ENCODE assay signal across 9 mouse cellular contexts in the genomic region with DNA sequence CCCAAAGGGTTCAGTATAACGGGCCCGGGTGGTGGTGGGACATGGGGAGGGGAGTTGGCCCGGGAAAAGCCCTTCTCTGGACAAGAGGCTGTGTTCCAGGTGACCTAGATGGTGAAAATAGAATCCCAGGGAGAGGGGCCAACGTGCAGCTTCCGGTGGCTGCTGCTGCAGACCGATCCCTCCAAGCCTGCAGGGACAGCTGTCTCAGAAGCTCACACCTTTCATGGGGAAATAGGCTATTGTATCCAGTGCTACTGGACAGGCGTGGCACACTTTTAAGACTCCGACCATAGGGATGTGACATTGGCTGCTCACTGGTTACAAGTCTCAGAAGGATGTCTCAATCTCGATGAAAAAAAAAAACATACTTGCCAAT. TPM values are rescaled to one million over a fixed set of nuclear protein-coding genes. Genes with fewer than 3 reads are reported as not detected.
DNase-seq lines count a peak whose midpoint lies in the region; ATAC-seq and TF ChIP-seq lines count a peak whose summit lies in the region.
"Had no signal": no experiment of that assay in that cellular context is flagged by ENCODE, and none has a peak within 500 bp of the region (broad histone marks: within the 10 kb centered on the region; RNA-seq: fewer than 3 reads in every experiment).

No protein-coding gene starts in this region.

- no peaks in the 10 kb centered on the region for H3K36me3 ChIP-seq in neural tube, embryonic 11.5 days (ENCODE audit: control insufficient read depth, insufficient read depth, low read length)
- no peaks in the 10 kb centered on the region for H3K36me3 ChIP-seq in limb, embryonic 12.5 days
- no peaks in the 10 kb centered on the region for H3K36me3 ChIP-seq in stomach, postnatal 0 days (ENCODE audit: control insufficient read depth, insufficient read depth, low read length)

- peak; percentile 10 to 26 for DNase-seq in cerebellum, adult 18-20 months
- DNase-seq in cerebellum, adult 11 months, result no peak
- DNase-seq in neural tube, embryonic 11.5 days (ENCODE audit: low spot score), result no peak
- no peak for DNase-seq in neural tube, embryonic 10.5 days (ENCODE audit: extremely low spot score, low spot score)
- DNase-seq in stomach, postnatal 0 days (ENCODE audit: low spot score), result no peak
- no peak for DNase-seq in adrenal gland, adult 2 months
- DNase-seq: kidney, adult 8-10 months had no signal

- WGBS in neural tube, embryonic 11.5 days, result 20% methylated on average over 9 of the region's 9 CpGs
- 20% methylated on average over 9 of the region's 9 CpGs for WGBS in limb, embryonic 12.5 days
- WGBS in stomach, postnatal 0 days, result 21% methylated on average over 9 of the region's 9 CpGs

- no peaks in the 10 kb centered on the region for H3K4me1 ChIP-seq in neural tube, embryonic 11.5 days (ENCODE audit: control insufficient read depth, insufficient read depth, low read length)
- peaks cover 34% of the 10 kb centered on the region for H3K4me1 ChIP-seq in limb, embryonic 12.5 days (replicated peaks)
- no peaks in the 10 kb centered on the region for H3K4me1 ChIP-seq in stomach, postnatal 0 days (replicated peaks; ENCODE audit: control insufficient read depth, insufficient read depth)

- no peak overlapping the region for H3K27ac ChIP-seq in neural tube, embryonic 11.5 days (ENCODE audit: low read depth, low read length)
- peak overlapping the region; percentile 87 for H3K27ac ChIP-seq in limb, embryonic 12.5 days
- no peak overlapping the region for H3K27ac ChIP-seq in stomach, postnatal 0 days (replicated peaks)

- peak overlapping the region; percentile 48 for H3K4me3 ChIP-seq in neural tube, embryonic 11.5 days (ENCODE audit: low read depth, low read length)
- peak overlapping the region; percentile 55 for H3K4me3 ChIP-seq in limb, embryonic 12.5 days (replicated peaks)
- H3K4me3 ChIP-seq in stomach, postnatal 0 days (ENCODE audit: low read depth, low read length), result no peak overlapping the region

- no peaks in the 10 kb centered on the region for H3K27me3 ChIP-seq in neural tube, embryonic 11.5 days (ENCODE audit: control insufficient read depth, insufficient read depth, low read length)
- H3K27me3 ChIP-seq in limb, embryonic 12.5 days, result no peaks in the 10 kb centered on the region
- no peaks in the 10 kb centered on the region for H3K27me3 ChIP-seq in stomach, postnatal 0 days (ENCODE audit: control insufficient read depth, insufficient read depth, low read length)

- H3K4me2 ChIP-seq in neural tube, embryonic 11.5 days (ENCODE audit: low read depth), result peak overlapping the region; percentile 81
- peak overlapping the region; percentile 88 for H3K4me2 ChIP-seq in limb, embryonic 12.5 days
- H3K4me2 ChIP-seq in stomach, postnatal 0 days (replicated peaks; ENCODE audit: low read depth), result peak overlapping the region; percentile 87

- ATAC-seq in neural tube, embryonic 11.5 days (ENCODE audit: insufficient read depth, low FRiP score, low TSS enrichment), result no peak
- ATAC-seq in limb, embryonic 12.5 days (ENCODE audit: insufficient number of reproducible peaks, insufficient read depth, low FRiP score, low TSS enrichment, low read depth), result no peak
- no peak for ATAC-seq in stomach, postnatal 0 days (ENCODE audit: low FRiP score, low TSS enrichment)
- no peak for ATAC-seq in activated CD4-positive, CD25-positive, alpha-beta regulatory T cell, adult 4 months

- H3K9me3 ChIP-seq in neural tube, embryonic 11.5 days (ENCODE audit: control insufficient read depth, low read length), result no peaks in the 10 kb centered on the region
- H3K9me3 ChIP-seq in limb, embryonic 12.5 days, result no peaks in the 10 kb centered on the region
- no peaks in the 10 kb centered on the region for H3K9me3 ChIP-seq in stomach, postnatal 0 days (ENCODE audit: control insufficient read depth, low read length)

- peak overlapping the region; percentile 82 for H3K9ac ChIP-seq in neural tube, embryonic 11.5 days (ENCODE audit: low read length)
- H3K9ac ChIP-seq in limb, embryonic 12.5 days (replicated peaks), result peak overlapping the region; percentile 78
- no peak overlapping the region for H3K9ac ChIP-seq in stomach, postnatal 0 days (ENCODE audit: low read length)

- no peak for TF ChIP-seq EP300 in stomach, postnatal 0 days (optimal IDR thresholded peaks at IDR 0.05)

- TF ChIP-seq CTCF in stomach, postnatal 0 days (IDR thresholded peaks at IDR 0.05; ENCODE audit: low read depth), result no peak

RNA-seq across cellular contexts. Expression of gene Rfx8, which starts 0.5 kb away (rescaled TPM):
- 0.15 and 0.22 TPM in 2 replicates for polyA plus RNA-seq in neural tube, embryonic 11.5 days (2014; fragmentation: Nextera tagmentation; extraction: Ambion mirVana)
- polyA plus RNA-seq in limb, embryonic 12.5 days (2016; fragmentation: Nextera tagmentation; extraction: Ambion mirVana), result 1.5 and 1.7 TPM in 2 replicates
- 0.06 and 0.21 TPM in 2 replicates for polyA plus RNA-seq in stomach, postnatal 0 days (2015; fragmentation: Nextera tagmentation; extraction: Ambion mirVana)
- polyA plus RNA-seq in activated CD4-positive, CD25-positive, alpha-beta regulatory T cell, adult 4 months (2017; shearing (Covaris generic)), result not detected
- total RNA-seq in adrenal gland, adult 2 months (2021), result not detected
- 0.10 TPM in 1 of 2 replicates, not detected in the other for polyA plus RNA-seq in adrenal gland, adult 2 months (2012; rRNA removed)

Comparison
In these comparisons a context has a peak if more than half of its experiments do, and no peak if none do; other contexts are left out.
1. DNase-seq: peak in cerebellum, adult 18-20 months (2 of 2); none in cerebellum, adult 11 months (single experiment), neural tube, embryonic 11.5 days (single experiment), neural tube, embryonic 10.5 days (single experiment), stomach, postnatal 0 days (single experiment) and adrenal gland, adult 2 months (single experiment).
2. Peak in every context shown above with its lines, with median percentiles within 50 percentile points of each other: H3K4me2 ChIP-seq.